Mouse (Mus musculus) stomach, embryonic 14.5 days (tissue): ENCODE data around the gene Gps2. TPM values are rescaled to one million over a fixed set of nuclear protein-coding genes. Genes with fewer than 3 reads are reported as not detected.

Experiments used
- ATAC-seq: fragments of 200-750 bp; cut with Nextera tagmentation; 2 replicates; pipeline ENCODE4 v1.8.0; 2017; ENCODE audit warnings: low read depth, moderate TSS enrichment; ENCODE audit not compliant: insufficient number of reproducible peaks, insufficient read depth, low FRiP score
- H3K27ac ChIP-seq: fragments of 300-500 bp; sonication (generic); 2 replicates; pipeline ENCODE4 v1.5.1; 2014; ENCODE audit warnings: mild to moderate bottlenecking, low read length, moderate library complexity, mixed read lengths
- H3K27me3 ChIP-seq: fragments of 300-500 bp; sonication (generic); 2 replicates; pipeline ENCODE4 v1.6.1; 2014; ENCODE audit warnings: low read length, control low read depth, mixed read lengths; ENCODE audit not compliant: control insufficient read depth, insufficient read depth
- H3K36me3 ChIP-seq: fragments of 300-500 bp; sonication (generic); 2 replicates; pipeline ENCODE4 v1.6.1; 2014; ENCODE audit warnings: mild to moderate bottlenecking, control low read depth, low read length, moderate library complexity, mixed read lengths; ENCODE audit not compliant: control insufficient read depth, insufficient read depth
- H3K4me1 ChIP-seq: fragments of 300-500 bp; sonication (generic); 2 replicates; pipeline ENCODE4 v1.6.1; 2014; ENCODE audit warnings: low read length, control low read depth, mixed read lengths; ENCODE audit not compliant: control insufficient read depth, insufficient read depth
- H3K4me2 ChIP-seq: fragments of 300-500 bp; sonication (generic); replicated peaks from 2 replicates; pipeline ENCODE4 v1.6.1; 2014; ENCODE audit warnings: low read depth, low read length, control low read depth
- H3K4me3 ChIP-seq: fragments of 300-500 bp; sonication (generic); 2 replicates; pipeline ENCODE4 v1.5.1; 2014; ENCODE audit warnings: low read depth, low read length, control low read depth
- H3K9ac ChIP-seq: fragments of 300-500 bp; sonication (generic); replicated peaks from 2 replicates; pipeline ENCODE4 v1.6.1; 2014; ENCODE audit warnings: low read depth, mild to moderate bottlenecking, control low read depth, low read length, moderate library complexity, mixed read lengths
- H3K9me3 ChIP-seq: fragments of 300-500 bp; sonication (generic); 2 replicates; pipeline ENCODE4 v1.6.1; 2016; ENCODE audit warnings: low read depth, low read length, control low read depth; ENCODE audit not compliant: control insufficient read depth
- WGBS: fragments of 180-500 bp; shearing (Covaris S2); extraction: QIAGEN DNeasy Blood & Tissue Kit; methylation state at CpG from one replicate; pipeline ENCODE4 v1.1.7; 2014; 5-methylcytosine and 5-hydroxymethylcytosine counted together
- polyA plus RNA-seq: library from polyadenylated mRNA; unstranded; fragments of >200 nt; fragmentation: Nextera tagmentation; extraction: Ambion mirVana; gene quantifications from 2 replicates; pipeline ENCODE4 v1.2.1, GENCODE M21; 2014

Gps2 gene
- polyA plus RNA-seq, 1 experiment from 2014 or later, result 80.0 TPM

DNA sequence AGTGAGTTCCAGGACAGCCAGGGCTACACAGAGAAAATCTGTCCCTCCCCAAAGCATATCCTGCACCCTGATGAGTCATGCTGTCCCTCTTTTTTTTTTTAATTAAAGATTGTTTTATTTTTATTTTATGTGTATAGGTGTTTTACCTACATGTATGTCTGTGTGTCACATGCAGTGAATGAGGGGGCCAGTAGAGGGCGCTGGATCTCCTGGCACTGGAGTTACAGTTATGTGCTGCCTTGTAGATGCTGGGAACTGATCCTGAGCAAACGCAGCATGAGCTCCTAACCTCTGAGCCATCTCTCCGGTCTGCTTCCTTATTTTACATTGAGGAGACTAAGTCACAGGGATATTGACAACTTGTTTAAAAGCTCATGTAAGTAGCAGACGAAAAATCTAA, 30.6 kb upstream of the Gps2 start:
- Histone ChIP-seq H3K36me3 (no peaks in the 10 kb centered on the region), H3K27me3 (no peaks in the 10 kb centered on the region), H3K9ac (no peak overlapping the region), H3K9me3 (no peaks in the 10 kb centered on the region), H3K4me1 (peaks cover 16% of the 10 kb centered on the region), H3K27ac (no peak overlapping the region), H3K4me3 (no peak overlapping the region), H3K4me2 (no peak overlapping the region)
- WGBS, result 58% methylated on average over 4 of the region's 4 CpGs
- ATAC-seq, result no peak

DNA sequence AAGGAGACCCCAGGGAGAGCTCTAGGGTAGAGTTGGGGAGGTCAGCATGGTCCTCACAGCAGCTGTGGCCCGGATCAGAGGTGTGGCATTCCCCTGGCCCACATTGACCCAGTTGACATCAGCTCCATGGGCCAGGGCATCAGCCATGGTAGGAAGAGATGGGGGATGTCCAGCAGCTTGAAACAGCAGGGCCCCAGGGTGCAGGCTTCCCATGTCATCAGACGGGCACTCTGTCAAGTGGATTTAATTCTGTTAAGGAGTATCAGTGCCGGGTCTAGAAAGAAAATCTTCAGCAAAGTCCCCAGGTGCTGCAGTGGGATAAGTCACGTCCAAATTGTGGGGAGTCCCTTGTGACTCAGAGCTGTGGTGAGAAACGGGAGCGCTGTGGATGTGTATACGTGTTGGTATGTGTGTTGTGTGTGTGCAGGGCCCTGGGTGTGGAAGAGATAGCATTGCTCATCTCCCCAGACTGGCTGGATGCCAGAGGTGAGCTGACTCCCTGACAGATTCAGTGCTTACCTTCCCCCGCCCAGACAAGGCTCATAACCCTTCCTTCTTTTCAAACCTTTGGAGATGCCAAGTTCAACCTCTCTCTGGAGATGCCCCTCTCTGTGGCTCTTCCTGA, 30.0 kb upstream of the Gps2 start:
- Histone ChIP-seq H3K9me3 (no peaks in the 10 kb centered on the region), H3K9ac (no peak overlapping the region), H3K27ac (no peak overlapping the region), H3K4me1 (peaks cover 16% of the 10 kb centered on the region), H3K36me3 (no peaks in the 10 kb centered on the region), H3K4me3 (no peak overlapping the region), H3K4me2 (no peak overlapping the region), H3K27me3 (no peaks in the 10 kb centered on the region)
- WGBS, result 79% methylated on average over 8 of the region's 8 CpGs
- ATAC-seq, result no peak

DNA sequence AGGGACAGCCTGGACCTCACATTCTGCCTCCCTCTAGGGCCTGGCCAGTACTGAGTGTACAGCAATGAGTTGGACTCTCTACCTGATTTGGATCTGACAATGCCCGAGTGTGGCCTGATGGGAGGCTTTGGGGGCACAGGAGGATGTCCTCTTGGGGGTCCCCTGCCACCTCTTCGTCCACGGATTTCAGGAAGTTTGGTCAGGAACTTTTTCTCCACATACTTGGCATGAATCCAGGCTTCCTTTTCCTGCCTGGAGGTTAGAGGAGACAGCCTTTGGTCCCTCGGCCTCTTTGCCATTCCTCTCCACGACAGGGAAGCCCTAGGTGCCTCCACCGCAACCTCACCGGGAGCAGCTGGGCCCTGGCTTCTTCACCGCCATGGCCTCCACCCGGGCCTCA, 29.4 kb upstream of the Gps2 start:
- Histone ChIP-seq H3K4me1 (peaks cover 12% of the 10 kb centered on the region), H3K4me3 (no peak overlapping the region), H3K36me3 (no peaks in the 10 kb centered on the region), H3K4me2 (no peak overlapping the region), H3K9ac (no peak overlapping the region), H3K27me3 (no peaks in the 10 kb centered on the region), H3K9me3 (no peaks in the 10 kb centered on the region), H3K27ac (no peak overlapping the region)
- ATAC-seq, result no peak
- WGBS, result 74% methylated on average over 9 of the region's 9 CpGs

GRCm38 (mm10) chr11:69884663-69885062, 29.0 kb upstream of the Gps2 start:
- no peak overlapping the region for H3K27ac ChIP-seq
- WGBS, result 80% methylated on average over 8 of the region's 8 CpGs
- no peaks in the 10 kb centered on the region for H3K9me3 ChIP-seq
- no peak overlapping the region for H3K9ac ChIP-seq
- no peaks in the 10 kb centered on the region for H3K36me3 ChIP-seq
- no peaks in the 10 kb centered on the region for H3K27me3 ChIP-seq
- no peak overlapping the region for H3K4me2 ChIP-seq
- ATAC-seq, result no peak
- peaks cover 8% of the 10 kb centered on the region for H3K4me1 ChIP-seq
- no peak overlapping the region for H3K4me3 ChIP-seq

GRCm38 (mm10) chr11:69886907-69887635, 26.6 kb upstream of the Gps2 start:
- Histone ChIP-seq H3K4me3 (no peak overlapping the region), H3K36me3 (no peaks in the 10 kb centered on the region), H3K4me1 (no peaks in the 10 kb centered on the region), H3K9ac (no peak overlapping the region), H3K27ac (no peak overlapping the region), H3K9me3 (no peaks in the 10 kb centered on the region), H3K4me2 (no peak overlapping the region), H3K27me3 (no peaks in the 10 kb centered on the region)
- WGBS, result 60% methylated on average over 8 of the region's 8 CpGs
- ATAC-seq, result no peak

GRCm38 (mm10) chr11:69891482-69891881, 22.2 kb upstream of the Gps2 start:
- Histone ChIP-seq H3K27ac (no peak overlapping the region), H3K9ac (no peak overlapping the region), H3K4me1 (no peaks in the 10 kb centered on the region), H3K9me3 (no peaks in the 10 kb centered on the region), H3K27me3 (no peaks in the 10 kb centered on the region), H3K4me3 (no peak overlapping the region), H3K4me2 (no peak overlapping the region), H3K36me3 (no peaks in the 10 kb centered on the region)
- WGBS, result 72% methylated on average over 4 of the region's 4 CpGs
- ATAC-seq, result no peak; the same call in 1 of the 2 replicates

DNA sequence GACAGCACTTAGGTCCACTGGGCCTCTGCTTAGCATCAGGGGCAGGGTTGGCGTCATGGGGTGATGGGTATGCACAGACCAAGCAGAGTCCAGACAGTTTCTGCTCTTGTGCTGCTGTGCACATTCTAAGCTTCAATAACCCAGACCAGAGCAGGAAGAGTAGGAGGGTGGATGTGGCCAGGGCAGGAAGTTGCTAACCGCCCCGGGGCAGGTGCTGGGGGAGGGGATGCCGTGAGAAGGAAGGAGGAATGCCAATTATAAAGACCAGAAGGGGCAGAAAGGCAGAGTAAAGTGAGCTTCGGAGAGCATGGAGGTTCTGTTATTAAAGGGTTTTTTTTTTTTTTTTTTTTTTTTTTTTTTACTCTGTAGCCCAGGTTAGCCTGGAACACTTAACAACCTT, 19.0 kb upstream of the Gps2 start:
- Histone ChIP-seq H3K4me1 (no peaks in the 10 kb centered on the region; the same call in 1 of the 2 replicates), H3K4me2 (no peak overlapping the region), H3K9me3 (no peaks in the 10 kb centered on the region), H3K27ac (no peak overlapping the region), H3K9ac (no peak overlapping the region), H3K27me3 (no peaks in the 10 kb centered on the region), H3K4me3 (no peak overlapping the region), H3K36me3 (no peaks in the 10 kb centered on the region)
- 77% methylated on average over 5 of the region's 5 CpGs for WGBS
- no peak for ATAC-seq

DNA sequence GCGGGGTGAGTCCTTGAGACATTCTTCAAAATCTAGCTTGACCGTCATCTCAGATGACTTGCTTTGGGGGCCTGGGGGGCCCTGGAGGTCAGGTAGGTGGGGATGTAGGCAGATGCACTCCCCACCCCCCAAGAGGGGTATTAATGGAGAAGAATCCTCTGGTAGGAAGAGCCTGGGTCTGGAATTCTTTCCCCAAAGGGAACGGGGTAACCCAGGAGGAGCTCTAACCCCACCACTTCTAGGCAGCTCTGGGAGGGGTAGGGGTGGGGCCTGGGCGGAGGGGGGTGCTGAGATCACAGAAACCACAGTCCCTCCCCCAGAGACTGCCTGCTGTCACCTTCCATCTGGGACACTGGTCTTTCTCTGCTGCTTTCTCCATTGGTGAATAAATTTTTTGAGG, 18.4 kb upstream of the Gps2 start, which contains the start of gene Acap1:
Gene Acap1 (minus strand): TSS at position 249 of the 400 bp plus-strand sequence.
- Histone ChIP-seq H3K4me1 (peaks cover 3% of the 10 kb centered on the region; the same call in 1 of the 2 replicates), H3K9me3 (no peaks in the 10 kb centered on the region), H3K4me3 (no peak within 1 kb of the TSS), H3K27ac (no peak within 1 kb of the TSS), H3K27me3 (no peaks in the 10 kb centered on the region), H3K36me3 (no peaks in the 10 kb centered on the region), H3K9ac (no peak within 1 kb of the TSS), H3K4me2 (no peak within 1 kb of the TSS)
- 74% methylated on average over 4 of the region's 4 CpGs for WGBS
- no peak for ATAC-seq
